Mouse (Mus musculus): ENCODE data around the gene Gm14214.

Gene Gm14214

GRCm38 (mm10) chr2:154732503-154733141, 37.2 kb downstream of the Gm14214 start:
- Histone ChIP-seq H3K9me3 (ENCODE audit: low read length) (no peaks in the 10 kb centered on the region), H3K36me3 (ENCODE audit: insufficient read depth, low read length) (no peaks in the 10 kb centered on the region), H3K4me1 (replicated peaks; ENCODE audit: low read depth, low read length) (peaks cover 16% of the 10 kb centered on the region), H3K27me3 (ENCODE audit: insufficient read depth, low read length) (no peaks in the 10 kb centered on the region), H3K4me3 (replicated peaks; ENCODE audit: low read length) (no peak overlapping the region)
- TF ChIP-seq NANOG (IDR thresholded peaks at IDR 0.05; ENCODE audit: borderline replicate concordance, low read length) (no peak), POU5F1 (IDR thresholded peaks at IDR 0.05; ENCODE audit: borderline replicate concordance, low read length) (no peak), CTCF (conservative IDR thresholded peaks at IDR 0.05; ENCODE audit: low read length) (no peak)

GRCm38 (mm10) chr2:154731916-154732315, 37.9 kb downstream of the Gm14214 start:
- Histone ChIP-seq H3K9me3 (ENCODE audit: low read length) (no peaks in the 10 kb centered on the region), H3K4me3 (replicated peaks; ENCODE audit: low read length) (no peak overlapping the region), H3K27me3 (ENCODE audit: insufficient read depth, low read length) (no peaks in the 10 kb centered on the region), H3K36me3 (ENCODE audit: insufficient read depth, low read length) (no peaks in the 10 kb centered on the region), H3K4me1 (replicated peaks; ENCODE audit: low read depth, low read length) (peaks cover 16% of the 10 kb centered on the region)
- TF ChIP-seq POU5F1 (IDR thresholded peaks at IDR 0.05; ENCODE audit: borderline replicate concordance, low read length) (no peak), NANOG (IDR thresholded peaks at IDR 0.05; ENCODE audit: borderline replicate concordance, low read length) (no peak), CTCF (conservative IDR thresholded peaks at IDR 0.05; ENCODE audit: low read length) (no peak)

- no peak for TF ChIP-seq NANOG (IDR thresholded peaks at IDR 0.05; ENCODE audit: borderline replicate concordance, low read length)
- no peak for TF ChIP-seq CTCF (conservative IDR thresholded peaks at IDR 0.05; ENCODE audit: low read length)
- TF ChIP-seq POU5F1 (IDR thresholded peaks at IDR 0.05; ENCODE audit: borderline replicate concordance, low read length) = no peak
- H3K36me3 ChIP-seq (ENCODE audit: insufficient read depth, low read length) = no peaks in the 10 kb centered on the region
- no peaks in the 10 kb centered on the region for H3K27me3 ChIP-seq (ENCODE audit: insufficient read depth, low read length)
- H3K9me3 ChIP-seq (ENCODE audit: low read length) = no peaks in the 10 kb centered on the region
- H3K4me1 ChIP-seq (replicated peaks; ENCODE audit: low read depth, low read length) = peaks cover 16% of the 10 kb centered on the region
- no peak overlapping the region for H3K4me3 ChIP-seq (replicated peaks; ENCODE audit: low read length)
These were observed 39.0 kb downstream of the Gm14214 start for GRCm38 (mm10) chr2:154730841-154731240.

GRCm38 (mm10) chr2:154729737-154730136, 40.1 kb downstream of the Gm14214 start:
- TF ChIP-seq NANOG (IDR thresholded peaks at IDR 0.05; ENCODE audit: borderline replicate concordance, low read length) = no peak
- no peak for TF ChIP-seq POU5F1 (IDR thresholded peaks at IDR 0.05; ENCODE audit: borderline replicate concordance, low read length)
- TF ChIP-seq CTCF (conservative IDR thresholded peaks at IDR 0.05; ENCODE audit: low read length) = no peak
- H3K4me3 ChIP-seq (replicated peaks; ENCODE audit: low read length) = no peak overlapping the region
- H3K9me3 ChIP-seq (ENCODE audit: low read length) = no peaks in the 10 kb centered on the region
- no peaks in the 10 kb centered on the region for H3K27me3 ChIP-seq (ENCODE audit: insufficient read depth, low read length)
- no peaks in the 10 kb centered on the region for H3K36me3 ChIP-seq (ENCODE audit: insufficient read depth, low read length)
- peaks cover 19% of the 10 kb centered on the region for H3K4me1 ChIP-seq (replicated peaks; ENCODE audit: low read depth, low read length)

GRCm38 (mm10) chr2:154723473-154723872, 46.4 kb downstream of the Gm14214 start:
- H3K36me3 ChIP-seq (ENCODE audit: insufficient read depth, low read length) = no peaks in the 10 kb centered on the region
- H3K4me3 ChIP-seq (replicated peaks; ENCODE audit: low read length) = no peak overlapping the region
- peaks cover 3% of the 10 kb centered on the region; the same call in 1 of the 2 replicates for H3K27me3 ChIP-seq (ENCODE audit: insufficient read depth, low read length)
- no peaks in the 10 kb centered on the region for H3K9me3 ChIP-seq (ENCODE audit: low read length)
- peaks cover 21% of the 10 kb centered on the region for H3K4me1 ChIP-seq (replicated peaks; ENCODE audit: low read depth, low read length)
- TF ChIP-seq POU5F1 (IDR thresholded peaks at IDR 0.05; ENCODE audit: borderline replicate concordance, low read length) = no peak
- no peak for TF ChIP-seq CTCF (conservative IDR thresholded peaks at IDR 0.05; ENCODE audit: low read length)
- no peak for TF ChIP-seq NANOG (IDR thresholded peaks at IDR 0.05; ENCODE audit: borderline replicate concordance, low read length)

GRCm38 (mm10) chr2:154720315-154720714, 49.5 kb downstream of the Gm14214 start:
- TF ChIP-seq CTCF (conservative IDR thresholded peaks at IDR 0.05; ENCODE audit: low read length) (no peak), NANOG (IDR thresholded peaks at IDR 0.05; ENCODE audit: borderline replicate concordance, low read length) (no peak), POU5F1 (IDR thresholded peaks at IDR 0.05; ENCODE audit: borderline replicate concordance, low read length) (no peak)
- Histone ChIP-seq H3K4me1 (replicated peaks; ENCODE audit: low read depth, low read length) (peaks cover 13% of the 10 kb centered on the region), H3K9me3 (ENCODE audit: low read length) (no peaks in the 10 kb centered on the region), H3K4me3 (replicated peaks; ENCODE audit: low read length) (no peak overlapping the region), H3K27me3 (ENCODE audit: insufficient read depth, low read length) (peaks cover 3% of the 10 kb centered on the region; the same call in 1 of the 2 replicates), H3K36me3 (ENCODE audit: insufficient read depth, low read length) (no peaks in the 10 kb centered on the region)
